Mouse (Mus musculus): ENCODE data around the gene Eipr1.

- TF ChIP-seq CTCF (conservative IDR thresholded peaks at IDR 0.05; ENCODE audit: insufficient read depth, insufficient read length, low read depth, low read length) (no peak), POLR2A (IDR thresholded peaks at IDR 0.05; ENCODE audit: low read depth, low read length) (no peak)
Measured at GRCm38 (mm10) chr12:28848726-28849612, 97.4 kb downstream of the Eipr1 start.
